Mouse (Mus musculus) frontal cortex, postnatal 14 days (tissue): ENCODE results near the gene Zfp993.
"Not testable (repeated sequence)": the region's sequence is repeated elsewhere in the genome, so short reads cannot be mapped to it uniquely, and the experiment has no call there.

Experiments used
- DNase-seq, 2 experiments: peaks; one replicate each; pipeline ENCODE4 v3.0.0; 2022; ENCODE audit warnings: low spot score in 2 of 2

Gene Zfp993

DNA sequence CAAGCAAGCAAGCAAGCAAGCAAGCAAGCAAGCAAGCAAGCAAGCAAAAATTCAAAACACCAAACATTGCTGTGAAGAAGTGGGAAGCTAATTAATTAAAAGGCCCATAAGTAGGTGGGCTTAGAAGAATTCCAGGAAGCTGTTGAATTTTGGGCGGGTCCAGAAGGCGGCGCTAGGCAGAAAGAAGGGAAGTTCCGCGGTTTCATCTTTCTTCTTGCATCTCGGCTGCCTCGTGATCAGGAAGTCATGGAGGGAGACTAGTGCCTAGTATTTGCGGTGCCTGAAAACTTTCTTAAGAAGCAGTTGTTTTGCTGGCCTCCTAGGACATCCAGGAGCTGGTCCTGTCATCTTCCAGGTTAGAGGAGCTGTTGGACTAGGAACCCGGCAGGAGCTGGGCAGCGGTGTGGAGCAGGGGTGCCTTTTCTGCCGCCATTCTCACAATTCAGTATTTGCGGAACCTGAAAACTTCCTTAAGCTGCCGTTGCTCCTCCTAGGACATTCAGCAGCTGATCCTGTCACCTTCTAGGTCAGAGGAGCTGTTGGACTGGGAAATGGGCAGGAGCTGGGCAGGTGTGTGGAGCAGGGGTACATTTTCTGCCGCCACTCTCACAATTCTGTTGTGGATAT lies at the start of gene Zfp993:
Gene Zfp993 (plus strand): TSS at position 188 of the 627 bp plus-strand sequence.
- not testable (repeated sequence) for DNase-seq

DNA sequence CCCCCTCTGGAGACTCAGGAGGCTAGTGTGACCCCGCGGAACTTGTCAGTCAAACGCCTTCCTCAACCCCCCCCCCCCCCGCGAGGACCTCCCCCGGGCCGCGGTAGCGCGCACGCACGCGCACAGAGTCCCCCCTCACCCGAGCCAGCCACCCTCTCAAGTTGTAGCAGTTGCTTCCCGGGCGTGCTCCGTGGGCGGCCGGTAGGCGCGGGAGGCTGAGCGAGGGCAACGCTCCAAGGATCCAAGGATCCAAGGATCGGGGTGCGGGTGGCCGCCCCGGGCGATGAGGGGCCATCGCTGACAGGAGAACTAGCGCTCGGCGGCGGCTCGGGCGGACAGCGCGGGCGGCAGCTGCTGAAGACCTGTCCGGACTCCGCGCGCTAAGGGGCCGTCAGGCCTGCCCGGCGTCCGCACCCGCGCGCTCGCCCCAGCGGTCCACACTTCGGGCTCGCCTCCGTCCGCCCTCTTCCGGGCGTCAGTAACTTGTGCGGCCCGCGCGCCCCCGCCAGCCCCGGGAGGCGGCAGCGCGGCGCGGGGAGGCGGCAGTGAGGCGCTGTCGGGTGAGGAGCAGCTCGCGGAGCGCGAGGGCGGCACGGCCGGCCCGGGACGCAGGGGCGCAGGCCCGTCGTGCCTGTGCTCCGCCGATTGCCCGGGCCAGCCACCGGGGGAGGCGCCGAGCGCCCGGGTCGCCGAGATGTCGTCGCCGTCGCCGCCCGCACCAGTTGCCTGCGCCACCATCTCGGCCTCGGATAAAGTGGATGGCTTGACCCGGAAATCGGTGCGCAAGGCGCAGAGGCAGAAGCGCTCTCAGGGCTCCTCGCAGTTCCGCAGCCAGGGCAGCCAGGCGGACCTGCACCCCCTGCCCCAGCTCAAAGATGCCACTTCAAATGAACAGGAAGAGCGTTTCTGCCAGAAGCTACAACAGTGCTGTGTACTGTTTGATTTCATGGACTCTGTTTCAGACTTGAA lies 30.6 kb upstream of the Zfp993 start:
- DNase-seq: not testable (repeated sequence)

DNA sequence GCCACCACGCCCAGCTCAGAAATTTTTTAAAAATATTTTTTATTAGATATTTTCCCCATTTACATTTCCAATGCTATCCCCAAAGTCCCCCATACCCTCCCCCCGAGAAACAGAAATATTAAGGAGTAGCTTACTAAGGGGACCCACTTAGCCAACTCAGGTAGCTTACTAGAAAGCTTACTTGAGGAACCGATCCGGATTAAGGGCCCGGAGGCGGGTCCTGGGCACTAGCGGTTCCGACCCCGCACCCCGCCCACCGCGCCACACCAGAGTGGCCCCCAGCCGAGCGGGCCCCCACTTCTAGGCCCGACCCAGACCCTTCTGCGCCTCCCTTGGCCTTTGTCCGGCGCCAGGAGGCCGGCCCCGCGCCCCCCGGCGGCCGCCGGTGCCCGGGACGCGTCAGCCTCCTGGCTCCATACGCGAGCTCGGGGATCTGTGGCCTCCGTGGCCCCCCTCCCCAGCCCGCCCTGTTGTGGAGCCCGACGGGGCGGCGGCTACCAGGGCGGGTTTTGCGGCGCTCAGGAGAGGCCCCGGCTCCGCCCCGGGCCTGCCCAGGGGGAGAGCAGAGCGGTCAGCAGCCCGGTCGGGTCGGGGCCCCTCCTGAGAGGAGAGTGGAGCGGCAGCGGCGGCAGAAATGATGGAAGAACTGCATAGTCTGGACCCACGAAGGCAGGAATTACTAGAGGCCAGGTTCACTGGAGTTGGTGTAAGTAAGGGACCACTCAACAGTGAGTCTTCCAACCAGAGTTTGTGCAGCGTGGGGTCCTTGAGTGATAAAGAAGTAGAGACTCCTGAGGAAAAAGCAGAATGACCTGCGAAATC lies 7.0 kb upstream of the Zfp993 start:
- not testable (repeated sequence) for DNase-seq

DNA sequence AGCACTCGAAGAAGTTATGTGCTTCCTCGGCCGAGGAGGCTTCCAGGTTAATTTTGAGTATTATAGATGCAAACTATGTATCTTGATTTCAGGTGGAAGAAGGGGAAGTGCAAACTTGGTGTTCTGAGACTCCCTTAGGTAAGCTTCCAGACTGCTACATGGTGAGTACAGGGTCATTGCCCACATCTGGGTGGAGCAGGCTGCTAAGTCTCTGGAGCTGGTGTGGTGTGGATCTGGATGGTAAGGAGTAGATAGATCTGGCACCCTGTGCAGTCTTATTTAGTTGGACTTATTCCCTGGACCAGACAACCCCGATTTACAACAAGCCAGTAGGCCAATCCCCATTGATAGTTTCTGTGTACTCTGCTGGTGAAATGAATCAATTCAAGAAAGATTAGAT lies 33.6 kb downstream of the Zfp993 start:
- DNase-seq: not testable (repeated sequence)

DNA sequence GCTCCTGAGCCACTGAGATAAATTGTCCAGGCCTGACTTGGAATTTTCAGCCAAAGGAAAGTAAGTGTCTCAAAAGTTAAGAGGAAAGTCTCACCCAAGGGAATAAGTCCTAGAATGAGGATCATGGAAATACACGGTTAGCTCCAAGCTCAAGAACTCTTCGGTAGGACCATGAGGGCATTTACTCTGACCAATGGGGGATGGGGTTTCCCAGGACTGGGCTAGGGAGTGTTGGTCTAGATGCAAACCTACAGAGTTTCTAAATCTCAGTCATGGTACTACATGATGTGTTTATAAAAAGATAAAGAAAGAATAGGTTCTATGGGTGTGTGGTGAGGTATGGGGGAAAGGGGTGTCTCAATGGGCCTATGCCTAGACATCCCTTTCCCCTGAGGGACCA lies 38.9 kb downstream of the Zfp993 start:
- not testable (repeated sequence) for DNase-seq

DNA sequence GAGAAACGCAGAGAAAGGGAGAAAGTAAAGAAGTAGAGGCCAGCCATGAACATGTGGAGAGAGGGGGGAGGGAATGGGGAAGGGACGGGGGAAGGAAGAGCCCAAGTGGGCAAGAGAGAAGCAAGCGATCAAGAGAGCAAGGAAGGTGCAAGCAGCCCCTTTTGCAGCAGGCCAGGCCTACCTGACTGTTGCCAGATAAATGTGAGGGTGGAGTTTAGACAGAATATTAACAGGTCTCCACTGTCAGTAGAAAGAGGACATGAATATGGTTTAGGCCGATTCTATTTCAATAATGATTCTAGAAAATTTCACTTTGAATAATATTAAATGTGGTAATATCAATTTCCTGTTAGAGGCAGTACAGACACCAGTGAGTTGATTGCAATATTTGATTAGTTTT lies 39.4 kb downstream of the Zfp993 start:
- DNase-seq: not testable (repeated sequence)

DNA sequence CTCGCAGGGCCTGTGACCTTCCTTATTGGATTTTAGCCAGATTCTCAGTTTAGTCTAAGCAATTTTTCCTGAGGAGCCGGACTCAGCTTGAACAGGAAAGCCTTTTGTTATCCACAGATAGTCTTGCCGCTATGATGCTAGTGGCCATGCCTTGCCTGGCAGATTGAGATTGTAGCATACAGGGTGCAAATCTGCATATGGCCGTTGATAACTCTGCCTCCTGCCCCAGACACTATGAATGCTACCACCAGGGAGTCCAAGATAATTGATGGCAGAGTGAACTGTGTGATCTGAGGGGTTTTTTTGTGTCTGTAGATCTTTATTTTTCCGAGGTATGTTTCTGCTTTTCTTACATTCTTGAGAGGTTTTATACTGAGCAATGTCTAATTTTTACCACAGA lies 39.9 kb downstream of the Zfp993 start:
- DNase-seq: not testable (repeated sequence)
